Mouse (Mus musculus) thymus, adult 2 months (tissue): Measurements from ENCODE around the gene Sypl2.

ENCODE experiments used
- CTCF ChIP-seq: fragments of 200-500 bp; IDR thresholded peaks from 2 replicates; pipeline ENCODE4 v1.5.1; 2012; ENCODE audit warnings: mild to moderate bottlenecking, control low read depth, low read length, moderate library complexity, borderline replicate concordance; ENCODE audit not compliant: control insufficient read depth, poor library complexity, insufficient read depth; ENCODE audit errors: extremely low read depth
- POLR2A ChIP-seq: fragments of 200-500 bp; IDR thresholded peaks from 2 replicates; pipeline ENCODE4 v1.6.1; 2012; ENCODE audit warnings: mild to moderate bottlenecking, low read length, control low read depth, moderate library complexity; ENCODE audit not compliant: control insufficient read depth, poor library complexity, insufficient read depth; ENCODE audit errors: extremely low read depth

GRCm38 (mm10) chr3:108174672-108175531, 51.5 kb downstream of the Sypl2 start:
- no peak for TF ChIP-seq CTCF
- no peak for TF ChIP-seq POLR2A
